Mouse (Mus musculus) CH12.LX (cell line): Measurements from ENCODE around the gene Il1rap. TPM values are rescaled to one million over a fixed set of nuclear protein-coding genes. Genes with fewer than 3 reads are reported as not detected.

Experiments
- DNase-seq: peaks from one replicate; pipeline ENCODE4 v3.0.0-alpha.2; 2013; ENCODE audit errors: extremely low read depth
- H3K27ac ChIP-seq: 2 replicates; pipeline ENCODE4 v1.5.1; 2012; ENCODE audit warnings: low read depth, mild to moderate bottlenecking, control low read depth, moderate library complexity; ENCODE audit not compliant: insufficient read depth
- H3K27me3 ChIP-seq: replicated peaks from 2 replicates; pipeline ENCODE3; 2012; ENCODE audit warnings: inconsistent platforms
- H3K36me3 ChIP-seq, 2 experiments: replicated peaks in 1 of 2; 2 replicates each; pipeline versions ENCODE3 to v1.6.1; 2012; ENCODE audit warnings: inconsistent platforms in 1 of 2, low read length in 1 of 2, mild to moderate bottlenecking in 1 of 2, mixed read lengths in 1 of 2, moderate library complexity in 1 of 2; ENCODE audit not compliant: control insufficient read depth in 1 of 2, insufficient read depth in 1 of 2
- H3K4me1 ChIP-seq, 2 experiments: 2 replicates each; pipeline ENCODE4 v1.6.1; 2012; ENCODE audit warnings: inconsistent platforms in 1 of 2, moderate library complexity in 1 of 2; ENCODE audit not compliant: insufficient read depth in 2 of 2, control insufficient read depth in 1 of 2
- H3K4me2 ChIP-seq: 2 replicates; pipeline ENCODE4 v1.6.1; 2012; ENCODE audit warnings: low read depth, mild to moderate bottlenecking, control low read depth; ENCODE audit not compliant: poor library complexity, insufficient read depth, severe bottlenecking
- H3K4me3 ChIP-seq, 3 experiments: fragments of 150-350 bp in 1 of 3; sonication (generic) in 1 of 3; replicated peaks in 1 of 3; 2 replicates each; pipeline versions ENCODE3 to v1.5.1; 2011 to 2012; ENCODE audit warnings: low read depth in 2 of 3, low read length in 2 of 3, mild to moderate bottlenecking in 2 of 3, moderate library complexity in 2 of 3, control low read depth in 1 of 3, improper control_type of control experiment in 1 of 3, inconsistent platforms in 1 of 3, mixed read lengths in 1 of 3; ENCODE audit not compliant: poor library complexity in 1 of 3
- H3K79me2 ChIP-seq: replicated peaks from 2 replicates; pipeline ENCODE4 v1.6.1; 2012; ENCODE audit warnings: mild to moderate bottlenecking, moderate library complexity; ENCODE audit not compliant: control insufficient read depth, poor library complexity, insufficient read depth, severe bottlenecking; ENCODE audit errors: extremely low read depth
- H3K9ac ChIP-seq: 2 replicates; pipeline ENCODE4 v1.6.1; 2012; ENCODE audit warnings: low read depth, mild to moderate bottlenecking, control low read depth, moderate library complexity; ENCODE audit not compliant: insufficient read depth
- H3K9me3 ChIP-seq: replicated peaks from 2 replicates; pipeline ENCODE3; 2012; ENCODE audit warnings: low read length, inconsistent platforms, mixed read lengths
- CHD1 ChIP-seq: IDR thresholded peaks from 2 replicates; pipeline ENCODE4 v1.6.1; 2012; ENCODE audit warnings: low read depth, low read length, improper control_type of control experiment, inconsistent platforms
- CTCF ChIP-seq, 2 experiments: IDR thresholded peaks in 1 of 2; conservative IDR thresholded peaks in 1 of 2; 2 replicates each; pipeline ENCODE4 v1.5.1; 2011 to 2012; ENCODE audit warnings: low read depth in 2 of 2, low read length in 2 of 2, improper control_type of control experiment in 1 of 2, inconsistent platforms in 1 of 2, mild to moderate bottlenecking in 1 of 2, moderate library complexity in 1 of 2
- E2F4 ChIP-seq: IDR thresholded peaks from 2 replicates; pipeline ENCODE4 v1.6.1; 2011; ENCODE audit warnings: low read depth, low read length, improper control_type of control experiment; ENCODE audit not compliant: insufficient replicate concordance
- ETS1 ChIP-seq: conservative IDR thresholded peaks from 2 replicates; pipeline ENCODE4 v1.6.1; 2012; ENCODE audit warnings: low read depth, mild to moderate bottlenecking, inconsistent platforms, low read length, improper control_type of control experiment, moderate library complexity
- GABPA ChIP-seq: IDR thresholded peaks from 2 replicates; pipeline ENCODE4 v1.6.1; 2012; ENCODE audit warnings: low read depth, low read length, improper control_type of control experiment, inconsistent platforms; ENCODE audit not compliant: insufficient replicate concordance
- HCFC1 ChIP-seq: IDR thresholded peaks from 2 replicates; pipeline ENCODE4 v1.6.1; 2012; ENCODE audit warnings: low read depth, mild to moderate bottlenecking, inconsistent platforms, low read length, improper control_type of control experiment
- IRF4 ChIP-seq: IDR thresholded peaks from 2 replicates; pipeline ENCODE4 v1.6.1; 2014; ENCODE audit warnings: low read depth, mild to moderate bottlenecking, inconsistent platforms, low read length, improper control_type of control experiment
- JUN ChIP-seq: IDR thresholded peaks from 2 replicates; pipeline ENCODE4 v1.6.1; 2011; ENCODE audit warnings: low read depth, mild to moderate bottlenecking, low read length, improper control_type of control experiment, moderate library complexity; ENCODE audit not compliant: insufficient read depth
- KAT2A ChIP-seq: IDR thresholded peaks from 2 replicates; pipeline ENCODE4 v1.6.1; 2012; ENCODE audit warnings: low read length, improper control_type of control experiment, inconsistent platforms; ENCODE audit not compliant: insufficient replicate concordance
- MAX ChIP-seq: IDR thresholded peaks from 2 replicates; pipeline ENCODE4 v1.6.1; 2011; ENCODE audit warnings: low read length, improper control_type of control experiment
- MAZ ChIP-seq: IDR thresholded peaks from 2 replicates; pipeline ENCODE4 v1.6.1; 2012; ENCODE audit warnings: low read depth, mild to moderate bottlenecking, inconsistent platforms, low read length, improper control_type of control experiment, moderate library complexity
- MEF2A ChIP-seq: IDR thresholded peaks from 2 replicates; pipeline ENCODE4 v1.6.1; 2014; ENCODE audit warnings: low read depth, mild to moderate bottlenecking, inconsistent platforms, low read length, improper control_type of control experiment, borderline replicate concordance
- MXI1 ChIP-seq: IDR thresholded peaks from 2 replicates; pipeline ENCODE4 v1.6.1; 2011; ENCODE audit warnings: mild to moderate bottlenecking, low read depth, low read length, improper control_type of control experiment
- MYC ChIP-seq: IDR thresholded peaks from 2 replicates; pipeline ENCODE4 v1.6.1; 2011; ENCODE audit warnings: low read depth, mild to moderate bottlenecking, improper control_type of control experiment, low read length
- NRF1 ChIP-seq: IDR thresholded peaks from 2 replicates; pipeline ENCODE4 v1.6.1; 2014; ENCODE audit warnings: low read depth, mild to moderate bottlenecking, inconsistent platforms, low read length, improper control_type of control experiment, moderate library complexity
- SMC3 ChIP-seq: IDR thresholded peaks from 2 replicates; pipeline ENCODE4 v1.6.1; 2011; ENCODE audit warnings: low read depth, low read length, improper control_type of control experiment
- TBP ChIP-seq: conservative IDR thresholded peaks from 2 replicates; pipeline ENCODE4 v1.6.1; 2011; ENCODE audit warnings: low read depth, low read length, improper control_type of control experiment
- TCF12 ChIP-seq: IDR thresholded peaks from 2 replicates; pipeline ENCODE4 v1.6.1; 2014; ENCODE audit warnings: low read depth, mild to moderate bottlenecking, inconsistent platforms, low read length, improper control_type of control experiment
- UBTF ChIP-seq: IDR thresholded peaks from 2 replicates; pipeline ENCODE4 v1.6.1; 2012; ENCODE audit warnings: low read depth, mild to moderate bottlenecking, inconsistent platforms, low read length, improper control_type of control experiment, moderate library complexity
- USF1 ChIP-seq: IDR thresholded peaks from 2 replicates; pipeline ENCODE4 v1.6.1; 2014; ENCODE audit warnings: low read depth, mild to moderate bottlenecking, inconsistent platforms, low read length, improper control_type of control experiment
- ZC3H11A ChIP-seq: IDR thresholded peaks from 2 replicates; pipeline ENCODE4 v1.6.1; 2012; ENCODE audit warnings: low read depth, mild to moderate bottlenecking, inconsistent platforms, low read length, improper control_type of control experiment
- ZMIZ1 ChIP-seq: IDR thresholded peaks from 2 replicates; pipeline ENCODE4 v1.6.1; 2012; ENCODE audit warnings: low read depth, mild to moderate bottlenecking, inconsistent platforms, low read length, improper control_type of control experiment
- ZNF384 ChIP-seq: IDR thresholded peaks from 2 replicates; pipeline ENCODE4 v1.6.1; 2012; ENCODE audit warnings: low read depth, low read length, improper control_type of control experiment, inconsistent platforms
- dilution Hi-C: fragments of 300-500 bp; cut with MboI; formaldehyde crosslinking; loops from 2 replicates; pipeline ENCODE4 v1.14.3; 2020; ENCODE audit warnings: low sequenced_read_pairs; ENCODE audit not compliant: extremely low pct_unique_long_range_greater_than_20kb, extremely low pct_ligation_motif_present
- in situ Hi-C: fragments of 300-500 bp; cut with MboI; formaldehyde crosslinking; loops from 3 replicates; pipeline ENCODE4 v1.14.3; 2019; ENCODE audit warnings: low sequenced_read_pairs, low pct_ligation_motif_present, low pct_unique_long_range_greater_than_20kb, mixed read lengths
- polyA plus RNA-seq: library from polyadenylated mRNA; unstranded; fragments of >175 nt; gene quantifications from 2 replicates; pipeline ENCODE4 v1.2.1, GENCODE M21; 2012; ENCODE audit warnings: low read depth; ENCODE audit not compliant: insufficient read length
- total RNA-seq, 2 experiments: library from RNA; depleted of rRNA; stranded (reverse); fragments of 300-350 nt in 1 of 2; fragments of >200 nt in 1 of 2; gene quantifications; 2 replicates each; pipeline ENCODE4 v1.2.3; 2012 to 2014

Gene Il1rap
- total and polyA plus RNA-seq, 3 experiments, result 4.1 to 15.0 (median 9.4) TPM

DNA sequence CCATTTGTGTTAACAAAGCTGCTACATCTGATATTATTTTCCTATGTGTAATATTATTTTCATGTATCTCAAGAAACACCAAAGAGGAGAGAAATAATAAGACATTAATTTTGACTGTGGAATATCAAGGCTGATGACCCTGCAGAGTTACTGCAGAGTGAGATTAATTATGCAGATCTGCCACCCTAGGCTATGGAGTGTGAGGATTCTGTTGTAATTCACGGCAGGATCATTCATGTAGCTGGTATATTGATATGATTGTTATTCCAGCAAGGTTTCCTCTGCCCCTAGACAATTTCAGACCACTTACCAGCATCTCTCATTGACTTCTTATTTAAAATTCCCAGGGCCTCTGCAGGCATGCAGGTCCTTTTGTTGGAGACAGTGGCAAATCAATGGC lies 29.0 kb downstream of the Il1rap start:
- in situ Hi-C loops, result no loop called here
- no peak for TF ChIP-seq IRF4
- TF ChIP-seq GABPA, result no peak
- TF ChIP-seq CHD1, result no peak
- no peak for TF ChIP-seq SMC3
- TF ChIP-seq UBTF, result no peak
- no peak for TF ChIP-seq MXI1
- TF ChIP-seq MEF2A, result no peak
- no peak for TF ChIP-seq ZC3H11A
- TF ChIP-seq CTCF (conservative IDR thresholded peaks at IDR 0.05 in 1 of 2, IDR thresholded peaks at IDR 0.05 in 1 of 2; ENCODE audit: low read depth in 2 of 2, low read length in 2 of 2), result no peak
- TF ChIP-seq E2F4, result no peak
- TF ChIP-seq HCFC1, result no peak
- TF ChIP-seq ZMIZ1, result no peak
- H3K4me1 ChIP-seq, result peaks cover 0 to 6% of the 10 kb centered on the region in 2 experiments; a peak in 2 of 4 replicates

DNA sequence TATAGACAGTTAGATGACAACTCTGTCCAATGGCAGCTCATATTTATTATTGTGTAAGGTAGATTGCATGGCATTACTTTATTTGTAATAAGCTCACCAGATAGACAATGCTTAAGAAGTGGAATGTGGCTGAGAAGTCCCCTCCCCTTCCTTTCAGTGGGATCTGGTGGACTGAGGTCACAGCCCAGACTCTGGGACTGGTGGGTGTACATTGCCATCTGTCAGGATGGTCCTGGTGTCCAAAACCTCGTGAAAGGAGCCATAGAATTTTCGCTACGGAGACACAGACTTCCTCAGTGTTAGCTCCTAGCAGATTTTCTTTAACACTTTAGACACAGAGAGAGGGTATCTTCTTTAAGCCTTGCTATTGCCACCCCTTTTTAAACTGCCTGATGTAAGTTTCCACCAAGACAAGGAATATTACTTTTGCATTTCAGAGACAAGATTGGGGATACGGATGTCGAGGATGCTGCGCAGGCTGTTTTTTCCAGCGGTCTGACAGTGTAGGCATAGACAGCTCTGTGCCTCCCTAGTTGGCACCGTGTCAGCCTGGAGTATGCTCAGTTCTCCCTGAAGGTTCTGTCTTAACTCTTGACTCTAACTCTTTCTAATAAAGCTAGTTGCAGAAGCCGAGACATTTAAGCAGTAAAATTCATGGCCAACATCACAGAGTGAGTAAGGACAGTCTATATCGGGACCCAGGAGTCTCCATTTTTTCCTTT lies 31.2 kb downstream of the Il1rap start:
- H3K4me2 ChIP-seq, result no peak overlapping the region
- no peak overlapping the region for H3K4me3 ChIP-seq
- no peak for TF ChIP-seq JUN
- no peak for TF ChIP-seq ZMIZ1
- no peak for TF ChIP-seq MAZ
- TF ChIP-seq USF1, result no peak
- TF ChIP-seq MXI1, result no peak
- no peak for TF ChIP-seq SMC3
- TF ChIP-seq KAT2A, result no peak
- no peak for TF ChIP-seq NRF1
- TF ChIP-seq MAX, result no peak
- no peak for TF ChIP-seq MYC
- no peak for TF ChIP-seq TBP
- TF ChIP-seq ZNF384, result no peak
- TF ChIP-seq TCF12, result no peak
- TF ChIP-seq ETS1, result no peak
- TF ChIP-seq, all 38 proteins: peak for 0
- in situ Hi-C loops, result no loop called here
- Histone ChIP-seq H3K27me3 (no peaks in the 10 kb centered on the region), H3K4me1 (peaks cover 0 to 6% of the 10 kb centered on the region in 2 experiments; a peak in 2 of 4 replicates), H3K9ac (no peak overlapping the region), H3K27ac (no peak overlapping the region), H3K9me3 (no peaks in the 10 kb centered on the region), H3K36me3 (no peaks in the 10 kb centered on the region), H3K79me2 (no peaks in the 10 kb centered on the region)
- dilution Hi-C loops, result no loop called here
- DNase-seq, result no peak

More for the DNA sequence above, 29.0 kb downstream of the Il1rap start:
- dilution Hi-C loops, result no loop called here
- H3K9ac ChIP-seq, result no peak overlapping the region
- H3K9me3 ChIP-seq, result no peaks in the 10 kb centered on the region
- H3K36me3 ChIP-seq, result no peaks in the 10 kb centered on the region
- no peak overlapping the region for H3K4me2 ChIP-seq
- no peaks in the 10 kb centered on the region for H3K79me2 ChIP-seq
- no peak overlapping the region for H3K27ac ChIP-seq
- no peak for DNase-seq
- H3K4me3 ChIP-seq, result no peak overlapping the region
- H3K27me3 ChIP-seq, result no peaks in the 10 kb centered on the region
